22 mouse cellular contexts compared by ENCODE assay signal in the genomic region with DNA sequence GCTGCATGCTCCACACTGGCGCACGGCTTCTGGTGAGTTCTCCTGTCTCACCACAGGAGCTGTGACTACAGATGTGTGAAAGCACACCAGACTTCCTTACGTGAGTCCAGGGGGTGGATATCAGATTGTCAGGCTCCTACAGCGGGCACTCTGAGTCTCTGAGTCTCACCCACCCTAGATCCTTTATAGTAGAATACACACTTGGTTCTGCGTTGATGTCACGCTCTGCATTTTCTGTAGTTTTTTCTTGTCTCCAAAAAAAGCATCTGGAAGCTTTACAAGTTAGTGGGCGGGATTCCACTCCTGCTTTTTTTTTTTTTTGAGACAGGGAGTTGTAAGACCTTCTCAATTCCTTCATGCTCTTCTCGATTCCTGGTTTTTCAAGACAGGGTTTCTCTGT.
"Had no signal": no experiment of that assay in that cellular context is flagged by ENCODE, and none has a peak within 500 bp of the region (broad histone marks: within the 10 kb centered on the region; RNA-seq: fewer than 3 reads in every experiment).

No protein-coding gene starts in this region.

- ATAC-seq: hindbrain, embryonic 16.5 days; hindbrain, postnatal 0 days; inflammation-experienced regulatory T-cells, adult 6 months; intestine, embryonic 15.5 days; intestine, embryonic 16.5 days; intestine, postnatal 0 days had no signal

- DNase-seq: heart, postnatal 10 days; heart, postnatal 14 days; heart, postnatal 36 days; heart, postnatal 4 days; kidney, adult 11 months; kidney, adult 18-20 months; kidney, adult 2 months; kidney, adult 8-10 months; kidney, adult 9 months; kidney, postnatal 10 days; kidney, postnatal 14 days; kidney, postnatal 25 days; kidney, postnatal 36 days; kidney, postnatal 4 days; layer of hippocampus, adult 9-11 months; layer of hippocampus, postnatal 36 days had no signal
